Mouse (Mus musculus) pancreas, adult 10 weeks (tissue): ENCODE results near the gene Actr1b. TPM values are rescaled to one million over a fixed set of nuclear protein-coding genes. Genes with fewer than 3 reads are reported as not detected.

Experiments
- polyA plus RNA-seq: library from polyadenylated mRNA; stranded (reverse); fragments of 350-450 nt; fragmentation: Illumina TruSeq; extraction: RNeasy Lipid Tissue Mini Kit (QIAGEN cat#74804); gene quantifications from one replicate; pipeline ENCODE4 v1.2.3, GENCODE M21; 2015; ENCODE audit warnings: low read depth, low replicate concordance; ENCODE audit not compliant: insufficient read depth

Gene Actr1b
- polyA plus RNA-seq: 15.8 TPM

GRCm38 (mm10) chr1:36714311-36714710 lies at the start of gene Actr1b:
Gene Actr1b, minus strand, starts transcription at chr1:36714422.

GRCm38 (mm10) chr1:36761568-36761967 lies 47.3 kb upstream of the Actr1b start, which contains the start of gene Zap70:
Gene Zap70, plus strand, starts transcription at chr1:36761798.

GRCm38 (mm10) chr1:36709854-36710280 lies 4.4 kb downstream of the Actr1b start, which contains the start of gene 4933424G06Rik:
Gene 4933424G06Rik, plus strand, starts transcription at chr1:36710149.

GRCm38 (mm10) chr1:36691271-36692155 lies 22.7 kb downstream of the Actr1b start, which contains the start of gene Cox5b:
Gene Cox5b, plus strand, starts transcription at chr1:36691449.

GRCm38 (mm10) chr1:36682620-36683355 lies 31.4 kb downstream of the Actr1b start, which contains the start of gene Fam178b:
Gene Fam178b, minus strand, starts transcription at chr1:36683183.

Other genes with a start within 250 kb of the Actr1b start
- gene Cnnm4, start 242.8 kb downstream of the Actr1b start, polyA plus RNA-seq: 0.68 TPM
- gene Cnnm3, start 202.6 kb downstream of the Actr1b start, polyA plus RNA-seq: 4.8 TPM
- 7.4 TPM for gene Ankrd23, start 177.5 kb downstream of the Actr1b start, polyA plus RNA-seq
- not detected for gene Gm42417, start 175.0 kb downstream of the Actr1b start, polyA plus RNA-seq
- gene Ankrd39, start 167.0 kb downstream of the Actr1b start, polyA plus RNA-seq: 3.1 TPM
- gene Sema4c, start 156.1 kb downstream of the Actr1b start, polyA plus RNA-seq: 3.9 TPM
- not detected for gene Fam178b, start 31.2 kb downstream of the Actr1b start, polyA plus RNA-seq
- 96.9 TPM for gene Cox5b, start 23.0 kb downstream of the Actr1b start, polyA plus RNA-seq
- gene 4933424G06Rik, start 4.3 kb downstream of the Actr1b start, polyA plus RNA-seq: not detected
- gene Zap70, start 47.4 kb upstream of the Actr1b start, polyA plus RNA-seq: not detected
- gene Tmem131, start 229.2 kb upstream of the Actr1b start, polyA plus RNA-seq: 8.1 TPM